Mouse (Mus musculus): ENCODE data around the gene Gm49630. TPM values are rescaled to one million over a fixed set of nuclear protein-coding genes. Genes with fewer than 3 reads are reported as not detected.
"Not testable (repeated sequence)": the region's sequence is repeated elsewhere in the genome, so short reads cannot be mapped to it uniquely, and the experiment has no call there.

The Gm49630 gene
- polyA plus RNA-seq (2021): not detected

DNA sequence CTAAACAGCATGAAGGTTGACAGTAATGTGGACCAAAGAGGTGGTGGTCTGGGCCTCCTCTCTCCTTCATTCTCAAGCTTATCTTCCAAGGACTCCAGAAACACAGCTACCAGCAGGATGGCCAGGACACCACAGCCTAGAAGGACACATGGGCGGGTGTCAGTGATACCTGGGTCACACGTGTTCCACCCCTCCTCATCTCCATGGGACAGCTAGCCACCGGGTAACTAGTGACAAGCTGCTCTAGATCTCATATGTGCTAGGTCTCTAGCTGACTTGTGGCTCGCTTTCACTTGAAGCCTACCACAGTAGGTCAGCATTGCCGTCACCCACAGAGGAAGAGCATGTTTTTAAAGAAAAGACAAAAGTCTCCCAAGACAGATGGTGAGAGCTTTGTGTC lies at the start of gene Gm49630:
TSS of gene Gm49630 (minus strand) at position 101 of the 400 bp plus-strand sequence.
- ATAC-seq; DNase-seq (ENCODE audit: low read depth, low spot score); CTCF ChIA-PET; in situ Hi-C loops (cut with MboI; ENCODE audit: low pct_unique_long_range_greater_than_20kb); POLR2A ChIA-PET; H3K27me3 ChIP-seq: not testable (repeated sequence)

DNA sequence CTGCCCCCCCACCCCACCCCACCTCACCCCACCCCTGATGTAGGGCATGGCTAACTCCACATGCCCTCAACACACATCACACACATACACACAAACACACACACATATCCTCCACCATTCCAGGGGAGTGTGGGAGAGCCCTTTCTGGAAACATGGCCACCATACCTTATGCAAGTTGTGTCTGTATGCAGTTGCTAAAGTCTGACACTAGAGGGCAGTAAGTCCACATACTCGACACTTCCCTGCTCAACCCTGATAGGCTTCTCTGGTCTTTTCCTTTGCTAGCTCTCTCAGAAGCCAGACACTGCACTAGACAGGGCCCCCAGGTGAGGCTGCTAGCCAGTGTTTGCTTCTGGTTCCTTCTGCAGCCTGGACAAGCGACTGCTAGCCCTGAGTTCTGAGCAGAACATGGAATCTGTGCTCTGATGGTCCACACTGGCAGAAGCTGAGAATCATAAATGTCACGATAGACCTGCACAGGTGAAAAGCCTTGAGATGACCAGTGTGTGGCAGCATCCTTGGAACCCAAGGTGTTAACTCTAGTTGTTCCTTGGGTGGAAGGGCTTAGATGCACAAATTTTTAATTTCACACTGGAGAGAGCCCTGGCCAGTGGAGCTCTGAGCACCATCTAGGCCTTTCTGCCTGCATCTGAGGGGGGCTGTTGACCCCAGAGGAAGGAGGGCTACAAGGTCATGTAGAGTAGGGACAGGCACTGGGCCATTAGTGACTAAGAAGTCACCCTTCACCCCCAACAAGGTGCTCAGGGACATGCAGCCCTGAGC lies 48.6 kb upstream of the Gm49630 start:
- CTCF ChIA-PET; in situ Hi-C loops (cut with MboI; ENCODE audit: low pct_unique_long_range_greater_than_20kb); H3K27me3 ChIP-seq; POLR2A ChIA-PET; DNase-seq (ENCODE audit: low read depth, low spot score): not testable (repeated sequence)
- peak; percentile 69 for ATAC-seq

DNA sequence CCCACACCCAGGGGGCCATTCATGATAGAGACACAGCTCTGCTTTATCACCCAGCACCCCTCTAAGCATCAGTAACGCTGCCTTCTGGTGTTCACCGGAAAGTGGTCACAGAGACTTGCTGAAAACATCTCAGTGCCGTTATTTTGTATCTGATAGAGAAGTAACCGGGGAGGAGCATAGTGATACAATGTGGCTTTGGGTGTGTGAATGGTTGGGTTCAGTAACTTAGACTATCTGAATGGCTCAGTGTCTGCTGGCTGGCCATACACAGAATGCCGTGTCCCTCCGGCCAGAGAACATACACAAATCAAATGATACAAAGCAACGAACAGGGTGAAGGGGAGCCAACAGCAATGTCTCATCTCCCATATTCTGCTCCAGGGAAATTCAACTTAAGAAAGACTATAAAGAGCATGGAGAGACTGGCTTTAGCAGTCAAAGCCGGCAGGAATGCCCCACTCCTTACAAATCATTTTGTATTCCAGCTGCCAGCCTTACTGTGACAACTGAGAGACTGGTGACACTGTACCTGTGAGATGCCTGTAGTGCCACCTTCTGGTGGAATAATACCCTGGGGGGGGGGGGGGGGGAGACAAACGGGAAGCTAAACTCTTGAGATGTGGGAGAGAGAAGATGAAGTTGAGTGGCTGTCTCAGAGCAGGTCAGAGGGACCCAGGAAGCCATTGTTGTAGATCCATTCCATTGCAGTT lies 43.0 kb upstream of the Gm49630 start:
- POLR2A ChIA-PET; CTCF ChIA-PET; H3K27me3 ChIP-seq; DNase-seq (ENCODE audit: low read depth, low spot score); ATAC-seq; in situ Hi-C loops (cut with MboI; ENCODE audit: low pct_unique_long_range_greater_than_20kb): not testable (repeated sequence)

DNA sequence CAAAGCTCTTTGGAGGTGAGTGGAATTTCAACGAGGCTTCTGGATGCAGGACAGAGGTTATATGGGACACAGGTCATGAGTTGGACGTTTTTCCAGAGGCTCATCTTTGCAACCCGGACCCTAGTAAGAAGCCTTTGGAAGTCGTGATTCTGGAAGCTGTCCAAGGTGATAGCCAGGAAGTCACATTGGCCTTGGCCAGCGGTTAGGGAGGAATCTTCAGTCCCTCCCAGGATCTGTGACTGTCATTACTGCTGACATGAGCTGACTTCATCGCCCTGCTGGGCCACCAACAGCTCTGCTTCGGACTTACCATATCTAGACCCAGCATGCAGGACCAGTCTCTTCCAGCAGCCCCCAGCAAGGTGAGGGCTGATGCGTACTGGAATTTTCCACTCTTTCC lies 41.6 kb upstream of the Gm49630 start:
- in situ Hi-C loops (cut with MboI; ENCODE audit: low pct_unique_long_range_greater_than_20kb); CTCF ChIA-PET; H3K27me3 ChIP-seq; POLR2A ChIA-PET; DNase-seq (ENCODE audit: low read depth, low spot score); ATAC-seq: not testable (repeated sequence)

DNA sequence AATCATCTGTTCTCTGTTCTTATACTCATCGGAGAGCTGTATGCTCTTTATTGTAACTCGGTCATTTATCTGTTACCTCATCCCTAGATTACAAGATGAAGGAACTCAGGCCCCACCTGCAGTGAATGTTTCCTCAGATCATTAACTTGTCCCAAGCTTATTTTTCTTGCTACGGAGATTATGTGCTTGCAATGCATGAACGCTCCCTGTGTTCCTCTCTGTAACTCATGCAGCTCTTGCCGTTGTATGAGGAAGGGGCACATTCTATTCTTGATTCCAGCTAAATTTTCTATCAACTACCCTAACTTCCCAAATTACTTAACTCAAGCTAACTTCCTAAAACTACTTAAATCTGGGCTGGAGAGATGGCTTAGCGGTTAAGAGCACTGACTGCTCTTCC lies 28.0 kb upstream of the Gm49630 start:
- ATAC-seq: peak; percentile 62
- CTCF ChIA-PET; DNase-seq (ENCODE audit: low read depth, low spot score); in situ Hi-C loops (cut with MboI; ENCODE audit: low pct_unique_long_range_greater_than_20kb); H3K27me3 ChIP-seq; POLR2A ChIA-PET: not testable (repeated sequence)

DNA sequence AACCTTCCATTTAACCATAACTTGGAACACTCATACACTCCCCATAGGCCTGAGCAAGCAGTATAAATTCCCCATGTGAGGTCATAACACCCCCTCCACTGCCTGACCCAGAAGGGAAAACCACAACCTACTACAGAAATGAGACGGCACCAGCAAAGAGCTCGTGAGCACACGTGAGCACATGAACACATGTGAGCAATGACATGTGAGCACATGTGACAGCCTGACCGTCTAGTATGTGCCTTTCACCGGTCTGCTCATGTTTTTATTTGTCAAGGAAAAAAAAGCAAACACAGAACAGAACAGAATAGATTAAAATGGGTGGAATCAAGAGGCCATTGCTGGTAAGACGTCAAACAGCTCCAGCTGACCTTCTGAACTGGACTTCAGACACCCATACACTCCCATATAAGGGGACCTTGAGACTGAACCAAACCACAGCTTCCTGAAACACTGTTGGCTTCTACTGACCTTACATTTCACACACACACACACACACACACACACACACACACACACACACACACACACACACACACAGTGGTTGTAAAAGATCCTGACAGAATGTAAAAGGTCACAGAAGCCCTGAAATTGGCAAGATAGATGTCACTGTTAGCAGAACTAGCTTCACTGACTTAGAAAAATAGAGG lies 26.5 kb upstream of the Gm49630 start:
- POLR2A ChIA-PET: interaction anchor here (0.7 kb wide), 1 partner anchor 127 kb away, joined by 6 read pairs; no protein-coding TSS in a partner anchor
- DNase-seq (ENCODE audit: low read depth, low spot score); H3K27me3 ChIP-seq; in situ Hi-C loops (cut with MboI; ENCODE audit: low pct_unique_long_range_greater_than_20kb); ATAC-seq; CTCF ChIA-PET: not testable (repeated sequence)

DNA sequence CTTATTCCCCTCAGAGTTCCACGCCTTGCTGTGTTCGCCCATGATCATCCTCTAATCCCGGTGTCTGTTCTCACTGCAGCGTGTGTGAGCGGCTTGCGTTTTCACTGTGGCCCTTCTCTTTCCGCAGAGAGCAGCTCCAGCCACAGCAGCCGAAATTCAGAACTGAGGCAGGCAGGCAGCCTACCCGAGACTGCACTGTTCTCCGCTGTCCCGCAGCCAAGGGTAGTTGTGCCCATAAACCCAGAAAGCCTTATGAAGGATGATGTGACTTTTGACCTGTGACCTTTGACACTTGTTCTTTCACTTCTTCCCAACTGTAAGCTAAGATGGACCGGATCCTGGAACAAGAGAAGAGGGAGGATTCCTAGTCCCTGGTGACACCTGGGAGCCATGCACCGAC lies 25.3 kb upstream of the Gm49630 start:
- H3K27me3 ChIP-seq; CTCF ChIA-PET; in situ Hi-C loops (cut with MboI; ENCODE audit: low pct_unique_long_range_greater_than_20kb); POLR2A ChIA-PET; DNase-seq (ENCODE audit: low read depth, low spot score); ATAC-seq: not testable (repeated sequence)

DNA sequence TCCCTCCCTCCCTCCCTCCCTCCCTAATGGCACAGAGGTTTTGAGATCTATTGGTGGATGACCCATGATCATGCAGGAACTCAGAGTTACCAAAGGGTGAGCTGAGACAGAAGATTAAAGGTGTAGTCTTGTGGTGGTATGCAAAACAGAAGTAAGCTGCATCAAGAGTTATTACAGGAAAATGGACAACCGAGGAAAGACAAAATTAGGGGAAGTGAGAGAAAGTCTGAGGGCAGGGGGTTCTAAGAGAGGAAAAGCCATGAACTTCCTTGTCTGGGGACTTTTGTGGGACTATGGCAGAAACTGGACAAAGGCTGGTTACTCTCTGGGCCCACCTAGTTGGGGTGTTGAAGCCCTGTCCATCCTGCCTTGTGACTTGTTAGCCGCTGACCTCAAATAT lies 24.5 kb upstream of the Gm49630 start:
- in situ Hi-C loops (cut with MboI; ENCODE audit: low pct_unique_long_range_greater_than_20kb): not testable (repeated sequence)

DNA sequence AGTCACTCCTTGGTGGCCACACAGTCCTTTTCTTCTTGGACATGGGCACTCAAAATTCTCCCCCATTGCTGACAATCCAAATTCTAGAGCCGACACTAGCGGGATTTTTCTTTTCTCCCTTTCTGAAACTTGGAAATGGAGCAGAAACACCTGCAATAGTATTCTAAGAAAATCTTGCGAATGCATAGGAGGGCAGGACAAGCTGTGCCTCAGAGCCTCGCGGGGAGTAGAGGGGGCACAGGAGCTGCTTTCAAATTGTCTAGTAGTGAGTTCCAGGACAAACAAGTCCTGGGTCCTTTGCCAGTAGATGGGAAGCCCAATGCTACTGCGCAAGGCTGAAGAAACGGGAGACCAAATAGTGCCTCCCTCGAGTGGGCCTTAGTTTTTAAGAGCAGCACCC lies 23.9 kb upstream of the Gm49630 start:
- in situ Hi-C loops (cut with MboI; ENCODE audit: low pct_unique_long_range_greater_than_20kb); DNase-seq (ENCODE audit: low read depth, low spot score); ATAC-seq; CTCF ChIA-PET; H3K27me3 ChIP-seq; POLR2A ChIA-PET: not testable (repeated sequence)

More for the DNA sequence above, 24.5 kb upstream of the Gm49630 start:
- CTCF ChIA-PET; DNase-seq (ENCODE audit: low read depth, low spot score); ATAC-seq; POLR2A ChIA-PET; H3K27me3 ChIP-seq: not testable (repeated sequence)

DNA sequence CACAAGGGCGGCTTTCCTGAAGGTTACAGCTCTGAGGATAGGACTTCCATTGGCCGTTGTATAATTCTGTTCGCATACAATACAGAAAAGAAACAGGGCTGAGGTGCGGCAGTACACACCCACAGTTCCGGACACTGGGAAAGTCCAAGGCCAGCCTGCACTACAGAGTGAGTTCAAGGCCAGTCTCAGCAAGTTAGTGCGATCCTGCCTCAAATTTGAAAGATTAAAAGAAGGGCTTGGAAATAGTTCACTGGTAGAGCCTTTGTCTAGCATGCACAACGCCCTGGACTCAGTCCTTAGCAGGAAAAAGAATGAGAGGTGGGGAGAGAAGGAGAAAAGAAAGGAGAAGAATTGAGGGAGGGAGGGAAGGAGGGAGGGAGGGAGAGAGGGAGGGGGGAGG lies 23.3 kb upstream of the Gm49630 start:
- DNase-seq (ENCODE audit: low read depth, low spot score); POLR2A ChIA-PET; H3K27me3 ChIP-seq; in situ Hi-C loops (cut with MboI; ENCODE audit: low pct_unique_long_range_greater_than_20kb); CTCF ChIA-PET; ATAC-seq: not testable (repeated sequence)

DNA sequence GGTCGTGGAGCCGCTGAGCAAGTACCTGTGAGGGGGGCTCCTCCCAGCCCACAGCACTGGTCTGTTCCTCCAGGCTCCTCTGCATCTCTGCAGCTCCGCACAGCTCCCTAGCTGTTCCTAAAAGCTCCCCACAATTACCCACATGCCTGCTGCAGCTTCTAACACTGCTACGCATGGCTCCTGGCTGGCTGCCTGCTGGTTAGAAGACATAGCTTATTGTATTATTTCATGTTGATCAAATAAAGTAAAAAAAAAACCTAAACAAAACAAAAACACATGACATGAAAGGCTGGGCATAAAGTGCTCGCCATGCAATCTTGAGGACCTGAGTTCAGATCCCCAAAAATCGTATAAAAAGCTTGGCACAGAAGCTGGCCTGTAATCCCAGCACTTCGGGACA lies 18.1 kb upstream of the Gm49630 start:
- ATAC-seq; CTCF ChIA-PET; H3K27me3 ChIP-seq; in situ Hi-C loops (cut with MboI; ENCODE audit: low pct_unique_long_range_greater_than_20kb); POLR2A ChIA-PET; DNase-seq (ENCODE audit: low read depth, low spot score): not testable (repeated sequence)

DNA sequence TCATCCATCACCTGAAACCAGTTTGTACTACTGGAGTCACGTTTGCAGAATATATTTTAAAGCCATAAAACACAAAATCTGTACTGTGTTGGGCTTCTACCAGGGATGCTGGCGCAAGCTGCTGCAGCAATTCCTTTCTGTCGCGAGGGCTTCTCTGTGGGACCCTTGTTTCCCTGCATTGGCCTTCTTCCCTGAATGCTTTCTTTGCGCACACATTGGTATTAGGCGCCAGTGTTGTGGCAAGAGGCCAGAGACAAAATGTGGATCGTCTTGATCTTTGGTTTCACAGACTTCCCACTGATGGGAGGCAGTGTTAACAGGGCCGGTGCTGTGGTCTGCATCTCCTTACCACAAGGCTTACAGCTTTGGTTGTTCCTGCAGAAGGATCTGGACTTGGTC lies 17.2 kb upstream of the Gm49630 start:
- DNase-seq (ENCODE audit: low read depth, low spot score); in situ Hi-C loops (cut with MboI; ENCODE audit: low pct_unique_long_range_greater_than_20kb); CTCF ChIA-PET; ATAC-seq; POLR2A ChIA-PET; H3K27me3 ChIP-seq: not testable (repeated sequence)

DNA sequence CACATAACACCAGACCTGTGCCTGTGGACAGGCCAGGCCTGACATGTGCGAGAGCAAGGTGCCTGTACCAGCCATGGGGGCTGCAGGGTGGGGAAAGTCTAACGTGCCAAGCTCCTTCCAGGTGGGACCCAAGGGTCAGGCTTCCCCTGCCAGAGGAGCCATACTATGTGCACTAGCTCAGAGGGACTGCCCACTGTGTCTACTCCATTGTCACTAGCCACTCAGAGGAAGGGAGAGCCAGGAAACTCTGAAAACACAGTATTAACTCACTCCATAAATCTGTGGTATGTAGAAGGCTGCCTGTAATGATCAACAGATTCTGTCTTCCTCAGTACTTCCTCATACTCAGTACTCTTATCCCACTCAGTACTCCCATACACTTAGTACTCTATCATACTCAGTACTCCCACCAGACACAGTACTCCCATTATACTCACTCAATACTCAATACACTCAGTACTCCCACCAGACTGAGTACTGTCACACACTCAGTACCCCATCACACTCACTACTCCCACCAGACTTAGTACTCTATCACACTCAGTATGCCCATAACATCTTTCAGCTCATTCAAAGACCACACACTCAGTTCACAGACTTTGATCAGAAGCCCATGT lies 16.7 kb upstream of the Gm49630 start:
- DNase-seq (ENCODE audit: low read depth, low spot score); CTCF ChIA-PET; H3K27me3 ChIP-seq; POLR2A ChIA-PET; in situ Hi-C loops (cut with MboI; ENCODE audit: low pct_unique_long_range_greater_than_20kb); ATAC-seq: not testable (repeated sequence)

DNA sequence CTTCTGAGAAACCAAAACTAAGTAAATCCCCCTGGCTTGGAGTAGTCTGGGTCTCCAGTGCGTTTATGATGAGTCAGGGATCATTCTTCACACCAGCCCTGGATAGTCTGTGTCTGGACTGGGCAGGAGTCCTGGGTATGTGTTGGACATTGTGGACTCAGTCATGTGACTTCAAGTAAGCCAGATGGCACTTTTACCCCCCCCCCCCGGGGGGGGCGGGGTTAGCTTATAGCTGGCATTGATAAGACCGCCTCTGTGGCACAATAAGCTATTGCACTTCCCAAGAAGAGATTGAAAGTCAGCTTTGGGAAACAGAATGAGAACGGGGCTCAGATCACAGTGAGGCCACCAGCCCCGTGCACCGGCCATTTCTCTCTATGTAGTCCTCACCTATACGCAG lies 14.2 kb upstream of the Gm49630 start:
- in situ Hi-C loops (cut with MboI; ENCODE audit: low pct_unique_long_range_greater_than_20kb); CTCF ChIA-PET: not testable (repeated sequence)

DNA sequence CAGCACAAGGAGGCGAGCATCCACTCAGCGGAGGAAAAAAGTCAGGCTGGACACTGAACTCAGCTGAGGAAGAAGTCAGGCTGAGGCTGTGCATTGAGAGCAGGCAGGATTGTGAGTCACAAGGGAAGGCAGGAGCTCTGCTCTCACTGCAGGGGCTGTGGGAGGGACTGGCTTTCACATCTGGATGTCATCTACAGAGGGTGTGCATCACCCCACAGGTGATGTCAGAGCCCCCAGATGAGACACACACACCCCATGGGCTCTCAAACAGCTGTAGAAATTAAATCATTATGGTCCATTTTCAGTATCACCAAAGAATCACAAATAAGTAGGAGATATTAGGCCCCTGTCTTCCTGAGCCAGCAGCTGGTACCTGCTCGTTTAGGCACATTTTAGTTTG lies 13.6 kb upstream of the Gm49630 start, which contains the start of gene Unc93a2:
TSS of gene Unc93a2 (minus strand) at position 101 of the 400 bp plus-strand sequence.
- in situ Hi-C loops (cut with MboI; ENCODE audit: low pct_unique_long_range_greater_than_20kb); POLR2A ChIA-PET; DNase-seq (ENCODE audit: low read depth, low spot score); H3K27me3 ChIP-seq; CTCF ChIA-PET; ATAC-seq: not testable (repeated sequence)

More for the DNA sequence above, 14.2 kb upstream of the Gm49630 start:
- ATAC-seq; H3K27me3 ChIP-seq; POLR2A ChIA-PET; DNase-seq (ENCODE audit: low read depth, low spot score): not testable (repeated sequence)

Measured in Patski (cell line).